Mouse (Mus musculus): ENCODE results near the gene Rhpn2.

DNA sequence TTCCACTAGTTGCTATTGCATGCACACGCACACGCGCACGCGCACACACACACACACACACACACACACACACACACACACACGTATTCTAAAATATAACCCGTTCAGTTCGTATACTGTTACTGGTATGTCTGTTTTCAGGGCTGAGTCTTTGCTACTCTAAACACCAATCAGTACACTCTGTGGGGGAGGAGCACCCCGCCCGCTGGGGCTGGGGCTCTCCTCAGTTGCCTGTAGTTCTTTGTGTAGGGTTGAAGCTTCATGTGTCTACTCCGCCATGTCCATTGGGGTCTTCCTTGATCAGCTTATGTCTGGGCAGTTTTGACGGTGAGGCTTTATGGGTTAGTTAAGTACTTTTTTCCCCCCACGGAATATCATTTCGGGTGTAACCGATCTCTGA is 19.3 kb downstream of the Rhpn2 start:
- no peak for TF ChIP-seq GATA1 (IDR thresholded peaks at IDR 0.05; ENCODE audit: borderline replicate concordance, low read length)
- TF ChIP-seq FLI1 (IDR thresholded peaks at IDR 0.05; ENCODE audit: low read length): no peak

Measured in megakaryocyte, embryonic 14.5 days (primary cell).